Mouse (Mus musculus): Measurements from ENCODE around the gene Gdpd3. TPM values are rescaled to one million over a fixed set of nuclear protein-coding genes. Genes with fewer than 3 reads are reported as not detected.
"Not testable (repeated sequence)": the region's sequence is repeated elsewhere in the genome, so short reads cannot be mapped to it uniquely, and the experiment has no call there.

Gdpd3 gene
- polyA plus RNA-seq (2015; fragmentation: Nextera tagmentation; extraction: Ambion mirVana), result 1.5 TPM in 2 replicates

DNA sequence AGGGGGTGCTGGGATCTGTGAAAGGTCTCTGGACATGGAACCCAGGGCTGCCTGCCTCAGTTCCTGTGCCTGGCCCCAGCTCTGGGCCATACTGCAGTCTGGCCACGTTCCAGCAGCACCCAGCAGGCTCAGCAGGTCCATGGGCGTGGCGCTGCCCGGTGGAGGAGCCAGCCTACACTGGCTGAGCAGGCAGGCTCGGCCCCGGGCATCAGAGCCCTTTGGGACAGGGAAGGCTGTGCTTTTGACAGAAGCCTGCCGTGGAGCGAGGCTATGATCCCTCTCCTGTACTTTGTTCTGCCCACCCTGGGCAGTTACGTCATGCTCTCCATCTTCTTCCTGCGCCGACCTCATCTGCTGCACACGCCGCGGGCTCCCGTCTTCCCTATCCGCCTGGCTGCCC lies at the start of gene Gdpd3:
TSS of gene Gdpd3 (plus strand) at position 134 of the 400 bp plus-strand sequence.
- Histone ChIP-seq H3K27ac (replicated peaks) (no peak within 1 kb of the TSS), H3K9me3 (no peaks in the 10 kb centered on the region), H3K4me2 (no peak within 1 kb of the TSS), H3K27me3 (no peaks in the 10 kb centered on the region), H3K9ac (no peak within 1 kb of the TSS), H3K36me3 (peaks cover 61% of the 10 kb centered on the region), H3K4me1 (replicated peaks) (peaks cover 22% of the 10 kb centered on the region), H3K4me3 (no peak within 1 kb of the TSS)
- no peak for ATAC-seq (ENCODE audit: low FRiP score, low read depth)
- 86% methylated on average over 16 of the region's 16 CpGs for WGBS

DNA sequence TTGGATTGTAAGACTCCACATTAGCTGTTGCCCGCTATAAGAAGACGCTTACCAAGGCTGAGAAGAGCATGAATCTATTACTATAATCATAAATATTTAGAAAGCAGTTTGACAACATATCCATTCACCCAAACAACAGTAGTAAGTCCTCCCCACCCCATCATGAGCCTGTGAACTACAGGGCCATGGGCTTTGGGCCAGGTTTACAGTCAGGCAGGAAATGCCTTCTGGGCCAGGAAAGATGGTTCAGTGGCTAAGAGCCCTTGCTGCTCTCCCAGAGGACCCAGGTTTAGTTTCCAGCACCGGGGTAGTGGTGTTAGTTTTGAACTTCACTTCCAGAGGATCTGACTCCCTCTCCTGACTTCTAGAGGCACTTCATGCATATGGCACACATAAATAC lies 48.6 kb upstream of the Gdpd3 start:
- no peak overlapping the region for H3K27ac ChIP-seq (replicated peaks)
- no peak overlapping the region for H3K4me2 ChIP-seq
- H3K9me3 ChIP-seq, result no peaks in the 10 kb centered on the region
- 85% methylated on average over 3 of the region's 3 CpGs for WGBS
- H3K4me1 ChIP-seq (replicated peaks), result no peaks in the 10 kb centered on the region
- ATAC-seq (ENCODE audit: low FRiP score, low read depth), result no peak
- no peak overlapping the region for H3K4me3 ChIP-seq
- H3K36me3 ChIP-seq, result no peaks in the 10 kb centered on the region
- no peaks in the 10 kb centered on the region for H3K27me3 ChIP-seq
- no peak overlapping the region for H3K9ac ChIP-seq

DNA sequence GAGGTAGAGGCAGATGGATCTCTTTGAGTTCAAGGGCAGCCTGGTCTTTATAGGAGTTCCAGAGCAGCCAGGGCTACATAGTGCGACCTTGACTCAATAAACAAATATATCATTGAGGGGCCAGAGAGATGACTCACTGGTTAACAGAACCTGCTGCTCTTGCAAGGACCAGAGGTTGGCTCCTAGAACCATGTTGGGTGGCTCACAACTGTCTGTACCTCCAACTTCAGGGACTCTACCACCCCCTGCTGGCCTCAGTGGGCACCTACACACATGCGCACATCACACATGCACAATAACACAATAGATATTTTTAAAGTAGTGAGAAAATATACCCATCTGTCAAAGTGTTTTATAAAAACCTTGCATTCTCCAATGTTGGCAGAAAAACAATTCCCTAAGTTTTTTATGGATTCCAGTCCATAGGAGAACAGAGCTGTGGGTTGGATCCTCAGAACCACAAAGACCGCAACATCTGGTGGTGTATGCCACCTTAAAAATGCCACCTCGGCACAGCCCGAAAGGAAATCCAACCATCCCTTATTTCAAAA lies 47.3 kb upstream of the Gdpd3 start:
- Histone ChIP-seq H3K27me3 (no peaks in the 10 kb centered on the region), H3K4me3 (no peak overlapping the region), H3K4me1 (replicated peaks) (no peaks in the 10 kb centered on the region), H3K4me2 (no peak overlapping the region), H3K36me3 (no peaks in the 10 kb centered on the region), H3K27ac (replicated peaks) (no peak overlapping the region), H3K9me3 (no peaks in the 10 kb centered on the region), H3K9ac (no peak overlapping the region)
- 92% methylated on average over 5 of the region's 5 CpGs for WGBS
- no peak for ATAC-seq (ENCODE audit: low FRiP score, low read depth)

DNA sequence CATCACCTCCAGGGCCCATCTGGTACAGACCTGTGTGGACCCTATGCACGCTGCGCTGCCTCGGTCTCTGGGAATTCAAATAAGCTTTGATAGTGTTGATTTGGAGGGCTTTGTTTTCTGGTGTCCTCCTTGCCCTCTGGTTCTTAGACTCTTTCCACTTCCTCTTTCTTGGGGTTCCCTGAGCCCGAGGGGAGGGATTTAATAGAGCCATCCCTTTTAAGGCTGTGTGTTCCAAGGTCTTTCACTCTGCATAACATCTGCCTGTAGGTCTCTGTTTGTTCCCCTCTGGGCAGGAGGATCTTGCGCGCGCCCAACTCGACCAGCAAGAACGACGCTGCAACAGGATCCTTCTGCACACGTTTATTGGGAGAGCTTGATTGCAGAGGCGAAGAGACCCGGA lies 44.5 kb upstream of the Gdpd3 start:
- H3K4me2 ChIP-seq, result no peak overlapping the region
- ATAC-seq (ENCODE audit: low FRiP score, low read depth), result no peak
- H3K4me3 ChIP-seq, result no peak overlapping the region
- no peaks in the 10 kb centered on the region for H3K4me1 ChIP-seq (replicated peaks)
- H3K27me3 ChIP-seq, result no peaks in the 10 kb centered on the region
- WGBS, result 94% methylated on average over 13 of the region's 13 CpGs
- H3K9ac ChIP-seq, result no peak overlapping the region
- no peak overlapping the region for H3K27ac ChIP-seq (replicated peaks)
- H3K36me3 ChIP-seq, result no peaks in the 10 kb centered on the region
- H3K9me3 ChIP-seq, result no peaks in the 10 kb centered on the region

DNA sequence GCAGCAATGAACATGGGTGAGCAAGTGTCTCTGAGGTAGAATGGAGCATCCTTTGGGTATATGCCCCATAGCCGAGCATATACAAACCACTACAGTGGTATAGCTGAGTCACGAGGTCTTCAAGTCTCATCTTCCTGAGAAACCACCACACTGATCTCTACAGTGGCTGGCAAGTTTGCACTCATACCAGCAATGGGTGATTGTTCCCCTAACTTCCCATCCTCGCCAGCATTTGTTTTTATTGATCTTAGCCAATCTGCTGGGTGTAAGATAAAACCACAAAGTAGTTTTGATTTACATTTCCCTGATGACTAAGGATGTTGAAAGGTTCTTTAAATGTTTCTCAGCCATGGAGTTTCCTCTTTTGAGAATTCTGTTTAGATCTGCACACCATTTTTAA lies 41.1 kb upstream of the Gdpd3 start:
- Histone ChIP-seq H3K9ac (no peak overlapping the region), H3K9me3 (no peaks in the 10 kb centered on the region), H3K4me3 (no peak overlapping the region), H3K36me3 (no peaks in the 10 kb centered on the region), H3K27ac (replicated peaks) (no peak overlapping the region), H3K27me3 (no peaks in the 10 kb centered on the region), H3K4me1 (replicated peaks) (no peaks in the 10 kb centered on the region), H3K4me2 (no peak overlapping the region)
- WGBS, result 80% methylated on average over 3 of the region's 3 CpGs
- no peak for ATAC-seq (ENCODE audit: low FRiP score, low read depth)

DNA sequence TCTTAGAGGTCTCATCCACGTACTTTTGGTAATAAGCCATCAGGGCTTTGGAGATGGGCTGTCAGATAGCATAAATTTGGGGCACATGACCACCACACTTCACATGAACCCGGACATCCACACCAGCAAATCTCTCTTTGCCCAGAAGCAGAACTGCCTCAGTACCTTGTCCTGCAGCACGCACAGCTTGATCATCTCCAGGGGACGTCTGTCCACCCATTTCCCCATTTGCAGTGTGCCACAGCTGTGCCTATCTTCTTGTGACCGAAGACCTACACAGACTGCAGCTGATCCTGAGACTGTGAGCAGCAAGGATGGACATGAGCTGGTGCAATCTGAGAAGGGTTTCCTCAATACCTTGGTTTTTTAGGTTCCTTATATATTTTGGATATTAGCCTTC lies 40.5 kb upstream of the Gdpd3 start:
- Histone ChIP-seq H3K4me3 (no peak overlapping the region), H3K36me3 (no peaks in the 10 kb centered on the region), H3K27me3 (no peaks in the 10 kb centered on the region), H3K4me2 (no peak overlapping the region), H3K27ac (replicated peaks) (no peak overlapping the region), H3K9me3 (no peaks in the 10 kb centered on the region), H3K9ac (no peak overlapping the region), H3K4me1 (replicated peaks) (no peaks in the 10 kb centered on the region)
- WGBS, result 82% methylated on average over 5 of the region's 5 CpGs
- no peak for ATAC-seq (ENCODE audit: low FRiP score, low read depth)

DNA sequence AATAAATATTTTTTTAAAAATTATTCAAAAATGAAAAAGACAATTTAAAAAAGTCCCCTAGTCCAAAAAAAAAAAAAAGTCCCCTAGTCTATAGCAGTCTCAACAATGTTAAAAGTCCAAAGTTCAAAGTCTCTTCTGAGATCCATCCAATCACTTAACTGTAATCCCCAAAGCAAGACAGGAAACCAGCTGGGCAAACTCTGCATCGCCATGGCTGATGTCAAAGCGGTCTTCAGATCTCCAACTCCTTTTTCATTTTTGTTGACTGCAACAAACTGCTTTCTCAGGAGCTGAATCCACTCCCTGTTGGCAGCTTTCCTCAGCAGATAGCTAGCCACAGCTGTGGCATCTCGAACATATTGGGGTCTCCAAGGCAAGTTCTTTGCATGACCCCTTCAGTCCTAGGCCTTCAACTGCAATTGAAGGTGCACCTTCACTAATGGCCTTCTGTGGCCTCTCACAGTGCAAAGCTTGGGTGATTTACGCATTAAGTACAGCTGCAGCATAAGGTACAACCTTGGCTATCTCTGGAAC lies 35.8 kb upstream of the Gdpd3 start:
- H3K36me3 ChIP-seq; H3K4me2 ChIP-seq; H3K9ac ChIP-seq; ATAC-seq (ENCODE audit: low FRiP score, low read depth); H3K27me3 ChIP-seq; H3K9me3 ChIP-seq; H3K27ac ChIP-seq (replicated peaks); H3K4me3 ChIP-seq; H3K4me1 ChIP-seq (replicated peaks): not testable (repeated sequence)
- WGBS, result 91% methylated on average over 4 of the region's 4 CpGs

DNA sequence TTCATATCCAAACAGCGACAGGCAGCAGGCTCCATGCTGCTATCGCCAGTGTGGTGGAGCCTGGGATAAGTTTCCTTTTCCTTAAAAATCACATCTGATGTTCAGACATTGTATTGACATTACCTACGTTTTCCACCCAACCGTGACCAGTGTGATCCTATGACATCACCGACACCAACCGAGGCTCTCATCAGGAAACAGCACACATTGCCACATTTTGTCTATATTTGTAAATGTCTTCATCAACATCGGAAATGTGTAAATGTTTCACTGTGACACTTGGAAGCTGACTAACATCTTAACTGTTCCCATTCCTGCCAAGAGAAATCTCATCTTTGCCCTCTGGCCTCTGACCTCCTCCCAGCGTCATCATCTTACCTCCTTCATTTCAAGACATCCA lies 30.0 kb upstream of the Gdpd3 start:
- Histone ChIP-seq H3K4me3 (no peak overlapping the region), H3K27ac (replicated peaks) (no peak overlapping the region), H3K9ac (no peak overlapping the region), H3K4me1 (replicated peaks) (no peaks in the 10 kb centered on the region), H3K4me2 (no peak overlapping the region), H3K9me3 (no peaks in the 10 kb centered on the region), H3K36me3 (no peaks in the 10 kb centered on the region), H3K27me3 (no peaks in the 10 kb centered on the region)
- WGBS, result 86% methylated on average over 8 of the region's 8 CpGs
- ATAC-seq (ENCODE audit: low FRiP score, low read depth), result no peak

DNA sequence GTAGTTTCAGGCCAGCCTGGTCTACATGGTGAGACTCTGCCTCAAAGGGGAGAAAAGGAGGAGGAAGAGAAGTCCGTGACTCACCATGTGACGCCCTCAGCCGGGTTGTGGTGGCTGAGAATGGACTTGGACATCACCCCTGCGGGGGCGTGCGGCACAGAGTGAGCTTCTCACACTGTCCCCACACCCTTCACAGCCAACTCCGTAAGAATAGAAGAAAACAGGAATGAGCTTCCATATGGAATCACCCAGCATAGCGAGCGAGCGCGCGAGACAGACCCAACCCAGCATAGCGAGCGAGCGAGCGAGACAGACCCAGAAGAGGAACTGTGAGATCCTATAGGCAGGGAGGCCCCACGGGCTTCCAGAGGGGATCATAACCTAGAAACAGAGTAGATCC lies 26.6 kb upstream of the Gdpd3 start:
- ATAC-seq (ENCODE audit: low FRiP score, low read depth), result no peak
- Histone ChIP-seq H3K4me1 (replicated peaks) (no peaks in the 10 kb centered on the region), H3K27me3 (no peaks in the 10 kb centered on the region), H3K9me3 (no peaks in the 10 kb centered on the region), H3K4me3 (no peak overlapping the region), H3K36me3 (no peaks in the 10 kb centered on the region), H3K9ac (no peak overlapping the region), H3K4me2 (no peak overlapping the region), H3K27ac (replicated peaks) (no peak overlapping the region)
- WGBS, result 87% methylated on average over 17 of the region's 17 CpGs

DNA sequence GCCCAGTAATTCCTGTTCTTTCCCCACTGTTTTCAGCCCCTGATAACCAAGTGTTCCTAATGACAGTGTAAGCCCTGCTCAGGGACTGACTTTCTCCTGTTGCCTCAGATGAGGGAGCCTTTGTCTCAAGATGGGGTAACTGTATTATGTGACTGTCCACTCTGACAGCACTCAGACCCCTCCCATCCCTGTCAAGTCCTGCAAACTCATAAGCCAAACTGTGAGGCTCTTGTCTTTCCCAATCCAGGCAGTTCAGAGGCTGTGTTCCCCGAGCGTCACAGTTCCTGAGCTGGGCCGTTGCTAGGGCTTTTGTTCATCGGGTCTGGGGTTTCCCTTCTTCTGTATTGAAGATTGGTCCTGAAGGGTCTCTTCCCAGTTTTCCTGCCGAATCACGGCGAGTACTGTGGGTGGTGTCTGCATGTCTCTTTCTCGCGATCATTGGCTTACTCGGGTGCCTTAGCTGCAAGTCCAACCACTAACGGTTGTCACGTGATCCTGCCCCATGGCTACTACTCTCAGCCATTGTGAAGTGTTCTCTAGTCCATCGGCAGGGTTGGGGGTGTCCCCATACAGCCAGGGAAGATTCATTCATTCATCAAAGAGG lies 25.9 kb upstream of the Gdpd3 start:
- H3K27me3 ChIP-seq, result no peaks in the 10 kb centered on the region
- H3K9ac ChIP-seq, result no peak overlapping the region
- 69% methylated on average over 13 of the region's 13 CpGs for WGBS
- no peaks in the 10 kb centered on the region for H3K36me3 ChIP-seq
- no peaks in the 10 kb centered on the region for H3K4me1 ChIP-seq (replicated peaks)
- no peak overlapping the region for H3K4me3 ChIP-seq
- H3K4me2 ChIP-seq, result no peak overlapping the region
- no peaks in the 10 kb centered on the region for H3K9me3 ChIP-seq
- no peak overlapping the region for H3K27ac ChIP-seq (replicated peaks)
- no peak for ATAC-seq (ENCODE audit: low FRiP score, low read depth)

DNA sequence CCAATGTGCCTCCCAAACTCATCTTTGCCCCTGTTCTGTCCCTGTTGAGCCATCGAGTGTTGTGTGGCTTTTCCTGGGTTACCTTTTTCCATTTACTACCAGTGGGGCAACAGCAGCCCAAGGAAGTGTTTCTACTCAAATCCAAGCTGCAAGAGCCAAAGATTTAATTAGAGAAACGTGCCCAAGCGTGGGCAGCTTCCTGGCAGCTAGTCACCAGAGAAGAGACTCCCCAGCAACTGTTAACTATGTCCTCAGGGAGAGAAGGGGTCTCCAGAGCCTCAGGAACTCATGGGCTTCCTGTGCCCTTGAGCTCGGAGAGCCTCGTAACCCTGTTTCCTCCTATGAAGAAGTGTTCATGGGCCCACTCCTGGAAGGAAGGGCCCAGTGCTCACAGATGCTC lies 25.2 kb upstream of the Gdpd3 start:
- no peak overlapping the region for H3K4me2 ChIP-seq
- 87% methylated on average over 5 of the region's 5 CpGs for WGBS
- ATAC-seq (ENCODE audit: low FRiP score, low read depth), result no peak

DNA sequence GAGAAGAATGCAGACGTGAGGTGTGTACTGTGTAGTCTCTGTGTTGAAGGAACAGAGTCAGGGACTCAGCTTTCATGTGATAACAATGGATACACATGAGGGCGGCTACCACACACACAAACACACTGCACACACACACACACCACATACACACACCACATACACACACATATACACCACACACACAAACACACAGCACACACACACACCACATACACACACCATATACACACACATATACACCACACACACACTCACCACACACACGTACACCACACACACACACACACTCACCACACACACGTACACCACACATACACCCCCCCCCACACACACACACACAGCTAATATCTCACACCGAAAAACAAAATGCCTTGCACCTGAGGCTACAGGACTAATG lies 24.7 kb upstream of the Gdpd3 start:
- Histone ChIP-seq H3K9me3 (no peaks in the 10 kb centered on the region), H3K27ac (replicated peaks) (no peak overlapping the region), H3K9ac (no peak overlapping the region), H3K27me3 (no peaks in the 10 kb centered on the region), H3K4me3 (no peak overlapping the region), H3K36me3 (no peaks in the 10 kb centered on the region), H3K4me2 (no peak overlapping the region), H3K4me1 (replicated peaks) (no peaks in the 10 kb centered on the region)
- no peak for ATAC-seq (ENCODE audit: low FRiP score, low read depth)
- 83% methylated on average over 5 of the region's 5 CpGs for WGBS

More for the DNA sequence above, 25.2 kb upstream of the Gdpd3 start:
- Histone ChIP-seq H3K9me3 (no peaks in the 10 kb centered on the region), H3K27ac (replicated peaks) (no peak overlapping the region), H3K4me1 (replicated peaks) (no peaks in the 10 kb centered on the region), H3K27me3 (no peaks in the 10 kb centered on the region), H3K9ac (no peak overlapping the region), H3K4me3 (no peak overlapping the region), H3K36me3 (no peaks in the 10 kb centered on the region)

DNA sequence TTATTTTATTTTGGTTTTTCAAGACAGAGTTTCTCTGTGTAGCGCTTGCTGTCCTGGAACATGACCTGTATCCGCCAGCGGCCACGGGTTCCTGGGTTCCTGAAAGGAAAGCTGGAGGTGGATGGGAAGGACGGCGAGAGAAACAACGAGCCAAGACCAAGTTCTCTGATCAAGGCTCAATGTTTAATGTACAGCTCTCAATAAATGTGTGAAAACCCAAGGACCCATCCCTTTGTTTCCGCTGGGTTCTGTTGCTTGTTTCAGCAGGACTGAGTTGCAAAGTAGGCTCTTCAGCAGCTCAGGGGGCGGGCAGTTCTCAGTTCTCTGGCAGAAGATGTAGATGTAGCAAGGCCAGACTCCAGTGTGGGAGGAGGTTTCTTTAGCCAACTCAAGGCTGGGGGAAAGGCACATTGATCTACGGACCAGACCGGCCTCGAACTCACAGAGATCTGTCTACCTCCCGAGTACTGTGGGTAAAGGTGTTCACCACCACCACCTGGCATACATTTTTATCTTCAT lies 24.1 kb upstream of the Gdpd3 start:
- Histone ChIP-seq H3K4me1 (replicated peaks) (no peaks in the 10 kb centered on the region), H3K4me3 (no peak overlapping the region), H3K4me2 (no peak overlapping the region), H3K27me3 (no peaks in the 10 kb centered on the region), H3K27ac (replicated peaks) (no peak overlapping the region), H3K9ac (no peak overlapping the region), H3K9me3 (no peaks in the 10 kb centered on the region), H3K36me3 (no peaks in the 10 kb centered on the region)
- WGBS, result 92% methylated on average over 13 of the region's 13 CpGs
- ATAC-seq (ENCODE audit: low FRiP score, low read depth), result no peak

All from hindbrain, embryonic 15.5 days (tissue).